Mouse (Mus musculus): ENCODE data around the gene Cpm.
"Not testable (repeated sequence)": the region's sequence is repeated elsewhere in the genome, so short reads cannot be mapped to it uniquely, and the experiment has no call there.

The Cpm gene

DNA sequence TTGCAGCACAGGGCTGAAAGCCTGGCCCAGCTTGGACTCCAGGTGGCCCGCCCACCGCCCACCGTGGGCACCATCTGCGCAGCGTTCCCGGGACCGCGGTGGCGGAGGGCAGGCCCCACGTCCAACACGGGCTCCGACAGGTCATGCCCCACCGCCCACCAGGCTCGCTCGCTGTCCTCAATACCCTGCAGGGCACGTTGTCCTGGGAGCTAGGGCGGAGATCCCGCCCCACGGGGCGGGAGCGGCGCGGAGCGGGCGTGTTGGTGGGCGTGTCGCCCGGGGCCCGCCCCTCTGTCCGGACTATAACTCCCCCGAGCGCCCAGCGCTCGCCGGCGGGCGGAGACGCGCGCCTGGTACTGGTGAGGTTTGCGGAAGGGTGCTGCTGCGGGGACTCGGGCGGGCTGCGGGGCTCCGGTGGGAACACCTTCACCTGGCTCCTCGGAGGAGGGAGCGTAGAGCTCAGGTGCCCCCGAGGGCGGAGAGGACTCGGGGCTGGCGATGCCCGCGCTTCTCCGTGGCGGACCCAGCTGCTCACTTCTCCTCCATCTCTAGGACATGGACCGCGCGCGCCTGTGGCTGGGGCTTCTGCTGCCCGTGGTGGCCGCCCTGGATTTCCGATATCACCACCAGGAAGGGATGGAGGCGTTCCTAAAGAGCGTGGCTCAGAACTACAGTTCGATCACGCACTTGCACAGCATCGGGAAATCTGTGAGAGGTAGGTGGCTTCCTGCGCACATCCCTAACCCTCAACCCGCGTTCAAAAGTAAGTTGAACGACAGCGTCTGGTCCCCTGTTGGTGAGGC, at the start of gene Cpm:
TSS of gene Cpm (plus strand) at position 332 of the 803 bp plus-strand sequence.
- DNase-seq (ENCODE audit: low spot score in 2 of 2), result peak in 1 of 2 experiments; percentile 5

DNA sequence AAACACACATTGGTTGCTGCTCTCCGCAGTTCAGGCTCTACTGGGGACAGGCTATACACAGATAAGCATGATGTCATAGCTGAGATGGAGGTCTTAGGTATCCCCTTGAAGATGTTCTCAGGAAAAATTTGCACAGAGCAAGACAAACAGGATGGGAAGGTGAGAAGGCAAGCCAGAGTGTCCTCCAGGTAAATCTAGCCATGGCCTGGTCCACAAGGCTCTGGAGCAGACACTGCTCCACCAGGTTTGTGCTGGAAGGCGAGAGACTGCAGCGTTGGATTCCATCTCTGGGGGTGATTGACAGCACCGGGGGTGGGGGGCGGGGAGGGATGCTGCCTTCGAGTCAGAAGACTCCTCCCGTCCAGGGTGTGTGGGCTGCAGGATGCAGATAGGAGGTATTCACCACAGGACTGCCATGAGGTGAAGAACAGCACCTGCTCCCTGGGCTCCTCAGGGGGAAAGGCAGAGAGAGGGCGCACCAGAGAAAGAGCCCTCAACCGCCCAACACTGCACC, 49.5 kb upstream of the Cpm start:
- no peak for DNase-seq (ENCODE audit: low spot score in 2 of 2)

DNA sequence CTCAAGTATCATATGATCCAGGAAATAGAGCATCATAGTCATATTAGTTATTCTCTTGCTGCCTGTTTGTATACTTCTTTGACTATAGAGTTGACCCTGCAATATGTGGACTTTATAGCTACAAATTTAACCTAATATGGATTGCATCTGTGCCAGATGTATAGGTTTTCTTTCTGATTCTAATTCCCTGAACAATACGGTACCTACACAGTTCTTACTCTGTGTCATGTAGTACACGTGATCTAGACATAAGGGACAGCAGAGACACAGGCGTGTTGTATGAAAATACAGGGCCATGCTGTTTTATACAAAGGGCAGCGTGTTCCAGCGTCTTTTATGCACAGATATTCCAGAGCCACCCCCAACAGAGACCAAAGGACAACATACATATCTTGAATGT, 48.9 kb upstream of the Cpm start:
- DNase-seq (ENCODE audit: low spot score in 2 of 2), result no peak

DNA sequence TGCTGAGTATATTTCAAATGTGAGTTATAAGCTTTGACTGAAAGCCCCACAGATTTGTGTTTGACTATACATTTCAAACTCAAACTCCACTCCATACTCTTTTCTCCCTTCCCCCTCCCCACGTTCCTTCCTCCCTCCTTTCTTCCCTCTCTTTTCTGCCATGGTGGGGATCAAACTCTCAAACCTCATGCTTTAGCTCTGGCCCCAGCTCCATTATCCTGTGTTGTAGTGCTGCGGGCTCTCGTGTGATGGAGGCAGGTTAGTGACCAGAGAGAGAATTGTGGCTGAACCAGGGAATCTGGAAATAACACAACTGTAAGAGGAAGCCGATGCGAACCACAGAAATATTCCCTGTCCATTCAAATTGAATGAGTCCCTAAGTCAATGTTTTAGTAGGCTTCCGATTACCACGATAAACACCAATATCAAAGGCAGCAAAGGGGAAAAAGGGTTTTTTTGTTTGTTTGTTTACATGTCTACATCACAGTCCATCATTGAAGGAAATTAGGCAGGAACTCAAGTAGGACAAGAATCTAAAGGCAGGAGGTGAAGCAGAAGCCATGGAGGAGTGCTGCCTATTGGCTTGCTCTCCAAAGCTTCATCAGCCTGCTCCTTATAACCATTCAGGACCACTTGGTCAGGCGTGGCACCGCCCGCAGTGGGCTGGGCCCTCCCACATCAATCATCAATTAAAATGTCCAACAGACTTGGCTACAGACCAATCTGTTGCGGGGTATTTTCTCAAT, 48.1 kb upstream of the Cpm start:
- no peak for DNase-seq (ENCODE audit: low spot score in 2 of 2)

DNA sequence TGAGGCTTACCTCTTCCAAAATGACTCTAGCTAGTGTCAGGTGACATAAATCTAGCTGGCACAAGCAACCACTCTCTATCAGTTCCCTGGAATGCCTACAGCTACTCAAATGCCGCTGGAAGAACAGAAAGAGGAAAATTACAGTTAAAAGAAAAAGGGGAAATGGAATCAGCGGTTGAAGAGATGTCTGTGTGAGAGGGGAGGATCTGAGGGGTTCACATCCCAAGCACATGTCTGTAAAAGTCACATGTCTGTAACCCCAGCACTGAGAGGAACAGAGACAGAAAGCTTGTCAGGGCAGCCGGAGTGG, 47.6 kb upstream of the Cpm start:
- DNase-seq (ENCODE audit: low spot score in 2 of 2), result no peak

DNA sequence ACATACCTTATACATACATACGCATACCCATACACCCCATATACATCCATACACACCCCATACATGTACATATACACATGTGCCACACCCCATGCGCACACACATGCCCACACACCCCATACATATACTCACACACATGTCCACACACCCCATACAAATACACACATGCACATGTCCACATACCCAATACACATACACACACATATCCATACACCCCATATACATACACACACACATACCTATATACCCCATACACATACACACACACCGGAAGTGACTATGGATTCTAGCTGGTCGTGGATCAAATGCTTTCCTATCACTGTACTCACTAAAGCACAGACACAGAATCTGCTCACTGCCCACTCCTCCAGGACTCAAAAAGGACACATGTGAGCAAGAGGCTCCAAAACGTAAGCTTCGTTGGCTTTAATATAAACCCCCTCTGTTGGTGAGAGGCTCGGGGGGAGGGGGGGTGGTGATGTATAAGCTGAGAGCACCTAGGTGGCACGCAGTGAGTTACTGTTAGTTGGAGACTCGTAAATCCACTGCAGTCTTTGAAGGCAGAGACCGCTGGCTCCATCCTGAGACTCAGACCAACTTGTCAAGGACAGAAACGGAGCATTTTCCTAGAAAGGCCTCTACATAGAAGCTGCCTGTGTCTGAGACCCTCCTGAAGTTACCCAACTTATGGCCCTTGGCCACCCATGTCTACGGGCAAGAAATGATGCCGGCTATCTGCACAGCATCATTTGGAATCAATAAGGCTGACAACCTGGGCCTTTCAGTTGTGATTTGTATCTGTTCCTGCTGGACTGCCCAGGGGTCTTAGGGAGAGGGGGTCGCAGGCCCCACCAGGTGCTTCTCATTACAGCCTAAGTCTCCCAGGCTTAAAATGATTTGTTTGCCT, 45.9 kb upstream of the Cpm start:
- no peak for DNase-seq (ENCODE audit: low spot score in 2 of 2)

DNA sequence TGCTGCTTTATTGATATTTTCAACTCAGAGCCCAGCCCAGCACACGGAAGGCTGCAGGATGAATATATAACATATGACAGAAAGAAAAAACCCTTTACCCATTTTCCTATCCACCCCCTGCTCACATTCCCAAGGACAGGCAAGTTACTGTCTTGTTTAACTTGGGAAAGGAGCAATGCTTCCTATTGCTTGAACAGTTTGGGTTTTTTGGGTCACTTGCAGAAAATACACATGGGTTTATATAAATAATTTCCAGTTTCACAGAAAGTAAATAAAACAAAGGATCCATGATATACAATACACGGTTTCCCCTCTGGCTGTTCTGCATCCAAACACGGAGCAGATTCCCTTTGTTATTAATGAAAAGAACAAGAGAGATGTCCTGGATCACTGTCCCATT, 45.2 kb upstream of the Cpm start:
- no peak for DNase-seq (ENCODE audit: low spot score in 2 of 2)

DNA sequence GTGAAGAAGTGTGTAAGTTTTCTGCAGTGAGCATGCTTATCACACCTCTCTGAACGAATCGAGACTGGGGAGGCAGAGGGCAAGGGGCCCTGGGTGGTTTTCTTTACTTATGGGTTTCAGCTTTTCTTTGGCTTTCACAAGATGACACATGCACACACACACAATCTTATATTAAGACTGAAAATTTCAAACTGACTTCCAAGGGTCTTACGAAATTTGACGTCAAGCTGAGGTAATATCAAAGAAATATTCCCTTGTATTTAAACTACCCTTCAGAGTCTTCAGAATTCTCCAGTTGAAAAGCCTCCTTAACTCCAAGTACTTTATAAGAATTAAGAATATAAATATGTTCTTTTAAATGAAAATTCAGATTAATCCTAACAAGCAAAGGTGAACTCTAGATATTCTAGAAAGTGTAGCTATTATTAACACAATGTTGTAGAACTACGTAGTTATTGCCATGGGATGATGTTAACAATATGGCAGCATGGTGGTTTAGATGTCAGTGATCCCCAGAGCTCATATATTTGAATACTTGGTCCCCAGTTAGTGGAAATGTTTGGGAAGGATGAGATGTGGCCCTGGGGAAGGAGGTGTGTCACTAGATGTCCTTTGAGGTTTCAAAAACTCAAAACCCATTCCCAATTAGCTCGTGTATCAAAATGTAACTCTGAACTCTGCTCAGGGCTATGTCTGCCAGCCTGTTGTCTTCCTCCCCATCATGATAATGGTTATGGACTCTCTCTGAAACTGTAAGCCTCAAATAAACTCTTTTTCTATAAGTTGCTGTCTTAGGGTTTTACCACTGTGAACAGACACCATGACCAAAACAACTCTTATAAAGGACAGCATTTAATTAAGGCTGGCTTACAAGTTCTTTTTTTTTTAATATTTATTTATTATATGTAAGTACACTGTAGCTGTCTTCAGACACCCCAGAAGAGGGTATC, 44.5 kb upstream of the Cpm start:
- no peak for DNase-seq (ENCODE audit: low spot score in 2 of 2)

DNA sequence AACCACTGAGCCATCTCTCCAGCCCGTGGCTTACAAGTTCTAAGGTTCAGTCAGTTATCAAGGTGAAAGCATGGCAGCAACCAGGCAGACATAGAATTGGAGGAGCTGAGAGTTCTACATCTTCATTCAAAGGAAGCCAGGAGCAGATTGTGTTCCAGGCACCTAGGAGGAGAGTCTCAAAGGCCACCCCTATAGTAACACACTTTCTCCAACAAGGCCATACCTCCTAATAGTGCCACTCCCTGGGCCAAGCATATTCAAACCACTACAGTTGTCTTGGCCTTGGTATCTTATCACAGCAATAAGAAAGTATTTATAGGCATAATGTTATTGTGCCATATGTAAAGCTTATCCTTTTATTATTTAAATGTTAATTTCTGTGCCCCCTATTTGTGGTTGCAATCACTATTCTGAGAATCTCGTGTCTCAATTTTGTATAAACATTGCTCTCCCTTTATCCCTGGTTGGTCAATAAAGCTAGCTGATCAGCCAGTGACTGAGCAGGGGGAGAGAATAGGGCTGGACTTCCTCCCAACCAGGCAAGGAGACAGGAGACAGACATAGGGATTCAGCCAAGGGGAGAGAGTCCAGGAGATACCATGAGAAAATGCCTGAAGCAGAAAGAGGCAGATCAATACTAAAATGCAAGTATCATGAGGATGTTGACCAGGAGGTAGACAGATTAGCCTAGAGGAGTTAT, 43.5 kb upstream of the Cpm start:
- no peak for DNase-seq (ENCODE audit: low spot score in 2 of 2)

DNA sequence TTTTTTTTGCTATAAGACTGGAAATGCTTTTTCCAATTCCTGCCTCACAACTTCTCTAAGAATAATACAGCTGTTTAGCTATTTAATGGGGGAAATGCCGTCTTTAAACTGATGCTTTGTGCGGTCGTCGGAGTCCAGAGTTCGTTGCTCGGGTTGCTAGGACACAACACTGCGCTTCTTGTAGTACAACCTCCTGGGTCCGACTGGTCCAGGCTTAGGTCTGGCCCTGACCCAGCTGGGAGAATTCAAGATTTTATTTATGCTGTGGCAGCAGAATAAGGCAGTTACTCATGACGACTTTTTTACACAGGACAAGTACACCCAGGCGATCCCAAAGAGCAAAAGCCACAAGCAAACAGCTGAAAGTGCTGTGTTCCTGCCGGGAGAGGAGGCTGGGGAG, 42.4 kb upstream of the Cpm start:
- no peak for DNase-seq (ENCODE audit: low spot score in 2 of 2)

DNA sequence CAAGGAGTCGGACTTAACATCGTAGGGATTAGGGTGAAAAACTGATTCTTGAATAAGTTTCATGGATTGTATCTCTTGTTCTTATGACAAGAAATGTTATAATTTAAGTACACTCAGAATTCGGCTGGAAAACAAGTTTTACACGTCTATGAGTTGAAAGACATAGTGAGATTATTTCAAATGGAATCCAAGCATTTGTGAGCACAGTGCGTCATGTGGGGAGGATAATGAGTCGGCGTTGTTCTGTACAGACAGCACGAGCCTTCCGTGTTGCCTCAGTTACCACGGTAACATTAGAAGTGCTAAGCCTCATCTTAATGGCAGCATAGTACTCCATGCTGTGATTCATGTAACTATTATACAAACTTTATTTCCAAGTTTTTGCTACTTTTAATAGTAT, 42.0 kb upstream of the Cpm start:
- DNase-seq (ENCODE audit: low spot score in 2 of 2), result no peak

DNA sequence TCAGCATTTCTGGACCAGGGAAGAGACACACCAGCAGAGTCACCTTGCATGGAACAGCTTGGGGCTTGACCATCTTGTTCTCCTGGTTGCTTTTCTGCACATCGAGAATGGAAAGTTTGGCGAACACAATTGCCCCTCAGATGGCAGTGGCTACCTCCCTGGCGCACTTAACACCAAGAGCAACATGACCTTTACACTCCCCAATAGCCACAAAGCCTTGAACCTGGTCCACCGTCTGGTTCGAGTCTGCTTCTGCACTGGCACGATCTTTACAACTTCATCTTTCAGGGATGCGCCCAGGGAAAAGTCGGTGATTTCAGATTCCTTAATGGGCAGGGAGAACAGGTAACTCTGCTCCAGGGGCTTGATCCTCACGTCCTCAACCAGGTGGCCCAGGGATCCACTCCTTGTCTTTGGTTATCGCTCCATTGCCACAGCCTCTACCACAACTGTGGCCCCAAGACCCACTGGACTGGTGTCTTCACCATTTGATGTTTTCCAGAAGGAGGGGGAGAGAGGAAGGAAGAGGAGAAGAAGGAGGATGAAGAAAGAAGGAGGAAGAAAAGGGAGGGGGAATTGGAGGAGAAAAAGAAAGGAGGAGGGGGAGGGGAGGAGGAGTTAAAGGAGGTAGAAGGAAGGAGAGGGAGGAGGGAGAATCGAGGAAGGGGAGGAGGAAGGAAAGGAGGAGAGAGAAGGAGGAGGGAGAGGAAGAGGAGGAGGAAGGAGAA, 40.7 kb upstream of the Cpm start:
- DNase-seq (ENCODE audit: low spot score in 2 of 2), result not testable (repeated sequence)

DNA sequence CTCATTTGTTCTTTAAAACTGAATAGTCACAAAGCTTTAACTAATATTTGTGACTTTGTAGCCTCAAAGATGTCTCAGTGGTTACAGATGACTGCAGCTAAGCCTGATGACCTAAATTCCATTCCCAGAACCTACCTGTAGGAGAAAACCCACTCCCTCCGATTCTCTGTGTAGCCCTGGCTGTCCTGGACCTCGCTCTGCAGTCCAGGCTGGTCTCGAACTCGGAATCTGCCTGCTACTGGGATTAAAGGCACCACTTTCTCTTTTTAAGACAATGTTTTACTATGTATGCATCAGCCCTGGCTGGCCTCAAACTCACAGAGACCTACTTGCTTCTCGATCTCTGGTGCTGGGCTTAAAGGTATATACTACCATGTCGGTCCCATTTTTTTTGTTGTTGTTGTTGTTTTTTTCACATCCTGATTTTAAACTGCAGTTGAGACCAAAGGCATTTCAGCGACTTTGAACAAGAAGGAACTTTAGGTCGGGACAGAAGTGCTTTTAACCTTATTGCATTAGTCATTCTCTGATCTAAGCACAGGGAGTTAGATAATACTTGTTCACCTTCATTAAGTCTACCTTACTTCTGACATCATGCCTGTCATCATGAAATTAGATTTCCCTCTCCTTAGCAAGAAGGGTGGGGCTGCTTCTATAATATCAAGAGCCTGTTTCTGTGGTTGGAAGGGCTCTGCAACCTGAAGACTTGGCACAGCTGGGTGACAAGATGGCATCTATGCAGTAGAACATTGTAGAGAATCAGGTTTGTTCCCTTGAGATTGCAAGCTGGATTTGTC, 40.0 kb upstream of the Cpm start:
- no peak for DNase-seq (ENCODE audit: low spot score in 2 of 2)

DNA sequence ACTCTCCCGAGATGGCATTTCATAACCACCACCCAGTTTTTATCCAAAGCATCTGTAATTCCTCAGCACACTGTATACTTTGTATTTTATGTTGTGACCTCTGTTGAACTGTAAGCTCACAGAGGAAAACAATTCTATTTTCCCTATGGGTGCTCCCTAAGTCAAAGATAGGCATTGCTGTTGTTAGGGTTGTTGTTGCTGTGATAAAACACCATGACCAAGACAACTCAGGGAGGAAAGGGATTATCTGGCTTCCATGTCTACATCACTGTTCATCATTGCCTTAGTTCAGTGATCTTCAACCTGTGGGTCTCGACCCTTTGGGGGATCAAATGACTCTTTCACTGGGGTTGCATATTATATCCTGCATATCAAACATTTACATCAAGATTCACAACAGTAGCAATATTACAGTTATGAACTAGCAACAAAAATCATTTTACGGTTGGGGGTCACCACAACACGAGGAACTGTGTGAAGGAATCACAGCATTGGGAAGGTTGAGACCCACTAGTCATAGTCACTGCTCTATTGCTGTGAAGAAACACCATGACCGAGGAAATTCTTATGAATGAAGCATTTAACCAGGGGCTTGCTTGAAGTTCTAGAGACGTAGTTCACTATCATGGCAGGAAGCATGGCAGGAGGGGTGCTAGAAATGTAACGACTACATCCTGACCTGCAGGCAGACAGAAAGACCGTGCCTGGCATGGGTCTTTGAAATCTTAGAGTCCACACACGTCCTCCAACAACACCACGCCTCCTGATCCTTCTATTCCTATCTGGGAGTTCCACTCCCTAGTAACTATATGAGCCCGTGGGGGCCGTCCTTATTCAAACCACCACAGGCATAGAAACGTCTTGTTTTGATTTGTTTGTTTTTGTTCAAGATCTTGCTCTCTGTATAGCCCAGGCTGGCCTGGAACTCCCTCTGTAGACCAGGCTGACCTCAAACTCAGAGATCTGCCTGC, 38.7 kb upstream of the Cpm start:
- no peak for DNase-seq (ENCODE audit: low spot score in 2 of 2)

DNA sequence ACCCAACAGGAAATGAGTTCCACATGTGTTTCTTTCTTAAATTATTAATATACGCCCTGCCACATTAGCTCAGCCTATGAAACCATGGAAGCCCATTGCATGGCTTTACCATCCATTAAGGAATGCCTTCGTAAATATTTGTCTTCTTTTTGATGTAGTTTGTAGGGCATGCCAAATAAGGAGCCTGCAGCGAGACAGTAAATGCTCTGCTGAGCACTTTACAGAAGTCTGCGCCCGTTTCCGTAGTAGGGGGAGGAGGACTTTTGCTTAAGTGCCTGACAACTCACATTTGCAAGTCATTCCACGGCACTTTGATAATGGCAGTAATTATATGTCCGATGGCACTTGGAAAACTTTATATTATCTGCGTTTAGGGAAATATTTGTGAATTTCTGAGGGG, 37.5 kb upstream of the Cpm start:
- no peak for DNase-seq (ENCODE audit: low spot score in 2 of 2)

DNA sequence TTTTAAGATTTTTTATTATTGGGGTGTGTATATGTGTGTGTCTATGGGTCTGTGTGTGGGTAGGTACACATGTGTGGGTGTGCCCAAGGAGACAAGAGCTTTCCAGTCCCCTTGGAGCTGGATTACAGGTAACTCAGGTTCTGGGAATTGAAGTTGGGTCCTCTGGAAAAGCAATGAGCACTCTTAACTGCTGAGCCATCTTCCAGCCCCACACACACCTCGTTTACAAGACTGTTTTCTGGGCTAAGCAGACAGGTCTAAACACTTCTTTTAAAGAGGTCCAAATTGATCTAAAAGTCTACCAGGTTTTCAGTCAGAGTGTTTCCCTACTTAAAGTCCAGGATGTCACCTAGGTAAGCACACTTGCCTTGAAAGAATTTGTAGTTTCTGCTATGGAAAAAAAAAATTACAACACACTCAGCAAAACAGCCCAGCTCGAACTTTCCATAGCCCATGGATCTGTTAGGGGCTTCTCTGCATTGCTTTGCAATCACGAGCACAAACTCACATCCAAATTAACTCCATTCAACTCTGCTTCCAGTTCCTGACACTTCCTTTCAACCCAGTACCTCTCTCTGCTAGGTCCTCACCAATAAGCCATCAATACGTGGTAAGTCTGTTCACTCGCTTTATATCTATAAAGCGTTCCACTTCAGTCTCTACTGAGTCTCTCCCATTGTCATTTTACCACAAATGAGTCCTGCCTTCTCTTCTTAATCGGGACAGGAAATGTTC, 36.8 kb upstream of the Cpm start:
- no peak for DNase-seq (ENCODE audit: low spot score in 2 of 2)

DNA sequence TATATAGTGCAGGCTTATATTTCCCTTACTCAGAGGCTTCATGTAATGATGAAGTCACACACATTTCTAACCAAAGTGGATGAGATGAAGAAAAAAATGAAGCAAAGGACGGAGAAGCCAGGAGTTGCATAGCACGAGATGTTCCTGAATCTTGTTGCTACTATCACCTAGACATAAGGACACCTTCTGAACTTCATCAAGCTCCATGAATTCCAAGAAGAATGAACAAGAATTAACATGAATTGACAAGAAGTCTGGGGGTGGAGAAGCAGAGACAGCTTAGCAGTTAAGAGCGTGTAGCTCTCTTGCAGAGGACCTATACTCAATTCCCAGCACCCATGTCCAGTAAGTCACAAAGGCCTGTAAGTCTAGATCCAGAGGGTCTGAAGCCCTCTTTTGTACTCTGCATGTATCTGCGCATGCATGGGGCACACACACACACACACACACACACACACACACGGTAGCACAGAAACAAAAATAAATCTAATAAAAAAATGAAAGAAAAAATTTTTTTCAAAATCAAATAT, 36.2 kb upstream of the Cpm start:
- DNase-seq (ENCODE audit: low spot score in 2 of 2), result no peak

All from right cerebral cortex, postnatal 36 days (tissue).